Mouse (Mus musculus): ENCODE results near the gene Olfr788.

Olfr788 gene

DNA sequence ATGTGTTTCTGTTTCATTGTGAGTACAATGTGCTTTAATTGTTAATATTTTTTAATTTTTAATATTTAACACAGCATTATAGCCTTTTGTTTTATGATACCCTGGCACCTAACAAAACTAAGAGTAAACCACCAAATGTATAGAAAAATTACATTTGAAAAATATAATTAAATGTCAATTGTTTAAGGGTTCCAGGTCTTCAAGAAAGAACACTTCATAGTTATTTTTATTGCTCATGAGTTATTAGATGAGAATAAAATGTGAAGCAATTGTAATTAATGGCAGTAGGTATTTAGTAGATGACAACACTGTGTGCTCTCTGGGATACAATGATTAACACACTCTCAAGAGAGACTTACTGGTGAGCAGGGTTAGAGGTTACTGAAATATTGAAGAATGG lies at the start of gene Olfr788:
TSS of gene Olfr788 (plus strand) at position 301 of the 400 bp plus-strand sequence.
- DNase-seq, result no peak

DNA sequence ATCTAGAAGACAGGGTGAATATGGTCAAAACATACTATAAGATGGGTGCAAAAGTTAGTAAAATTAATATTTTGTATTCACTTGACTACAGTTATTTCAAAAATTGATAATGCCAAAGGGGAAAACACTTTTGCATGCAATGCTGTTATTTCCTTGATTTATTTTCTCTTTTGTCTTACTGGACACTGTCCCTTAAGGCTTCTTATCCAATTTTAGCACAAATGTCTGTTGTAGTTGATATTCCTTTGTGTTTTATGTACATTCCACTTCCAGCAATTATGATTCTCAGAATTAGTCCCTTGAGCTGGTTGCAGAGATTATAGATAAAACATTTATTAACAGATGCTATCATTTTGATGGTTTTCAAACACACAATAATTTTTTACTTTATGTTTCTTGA lies 43.8 kb upstream of the Olfr788 start, which contains the start of gene Olfr786:
TSS of gene Olfr786 (plus strand) at position 301 of the 400 bp plus-strand sequence.
- no peak for DNase-seq

DNA sequence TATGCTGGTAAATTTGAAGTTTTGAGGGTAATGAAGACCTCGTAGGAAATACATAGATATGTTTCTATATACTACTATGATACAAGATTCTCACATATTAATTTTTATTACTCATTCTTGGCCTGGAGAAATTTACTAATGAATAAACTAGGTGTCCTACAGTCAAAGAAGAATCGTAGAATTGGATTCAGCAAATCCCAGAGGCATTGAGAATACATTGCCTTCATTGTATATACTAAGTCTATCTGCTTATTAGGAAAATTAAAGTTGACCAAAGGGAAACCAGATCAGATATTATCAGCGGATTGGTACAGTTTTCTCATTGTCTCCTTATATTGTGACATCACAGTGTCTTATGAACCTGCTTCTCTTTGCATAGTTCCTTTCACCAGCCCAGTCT lies 9.2 kb upstream of the Olfr788 start, which contains the start of gene Olfr787:
TSS of gene Olfr787 (plus strand) at position 301 of the 400 bp plus-strand sequence.
- DNase-seq, result no peak

DNA sequence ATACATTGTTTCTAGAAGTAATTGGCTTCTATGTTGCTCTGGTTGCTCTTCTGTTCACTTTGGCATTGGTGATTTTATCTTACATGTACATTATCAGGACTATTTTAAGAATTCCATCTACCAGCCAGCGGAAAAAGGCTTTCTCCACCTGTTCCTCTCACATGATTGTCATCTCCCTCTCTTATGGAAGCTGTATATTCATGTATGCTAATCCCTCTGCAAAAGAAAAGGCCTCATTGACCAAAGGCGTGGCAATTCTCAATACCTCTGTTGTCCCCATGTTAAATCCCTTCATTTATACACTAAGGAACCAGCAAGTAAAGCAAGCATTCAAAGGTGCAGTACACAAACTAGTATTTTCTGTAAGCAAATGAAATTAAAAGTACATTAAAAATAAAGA lies 2.5 kb downstream of the Olfr788 start:
- DNase-seq, result no peak

DNA sequence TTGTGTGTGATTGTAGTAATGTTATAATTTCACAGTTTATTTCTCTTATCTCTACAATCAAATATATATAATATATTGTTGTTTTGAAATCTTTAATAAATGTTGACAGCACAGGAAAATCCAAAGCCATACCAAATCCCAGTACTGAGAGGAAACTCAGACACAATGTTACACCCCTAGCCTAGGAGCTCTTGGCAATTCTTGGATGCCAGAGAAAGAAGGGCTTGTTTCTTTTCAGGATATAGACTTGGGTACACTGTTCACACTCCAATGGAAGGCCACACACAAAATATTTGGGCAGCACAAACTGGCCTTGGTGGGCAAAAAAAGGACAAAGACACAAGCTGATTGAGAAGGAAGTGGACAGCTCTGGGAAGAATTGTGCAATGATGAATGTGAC lies 2.9 kb downstream of the Olfr788 start:
- DNase-seq, result no peak

DNA sequence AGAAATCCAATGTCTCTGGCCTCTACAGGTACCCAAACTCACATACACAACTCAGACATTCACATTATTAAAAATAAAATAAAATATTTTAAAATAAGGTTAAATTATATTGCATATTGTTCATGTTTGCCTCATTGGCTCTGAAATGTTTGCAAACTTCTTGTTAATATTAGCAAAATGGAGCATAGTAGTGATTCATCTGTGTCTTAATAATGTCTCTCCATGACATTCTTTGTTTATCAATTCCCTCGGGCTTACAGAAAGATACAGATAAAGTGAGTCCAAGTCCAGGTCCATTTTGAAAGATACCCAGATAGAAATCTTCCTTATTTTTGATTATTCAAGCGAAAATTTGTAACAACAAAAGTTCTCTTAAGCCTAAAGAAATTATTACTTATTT lies 13.7 kb downstream of the Olfr788 start, which contains the start of gene Olfr789:
TSS of gene Olfr789 (plus strand) at position 301 of the 400 bp plus-strand sequence.
- DNase-seq, result no peak

DNA sequence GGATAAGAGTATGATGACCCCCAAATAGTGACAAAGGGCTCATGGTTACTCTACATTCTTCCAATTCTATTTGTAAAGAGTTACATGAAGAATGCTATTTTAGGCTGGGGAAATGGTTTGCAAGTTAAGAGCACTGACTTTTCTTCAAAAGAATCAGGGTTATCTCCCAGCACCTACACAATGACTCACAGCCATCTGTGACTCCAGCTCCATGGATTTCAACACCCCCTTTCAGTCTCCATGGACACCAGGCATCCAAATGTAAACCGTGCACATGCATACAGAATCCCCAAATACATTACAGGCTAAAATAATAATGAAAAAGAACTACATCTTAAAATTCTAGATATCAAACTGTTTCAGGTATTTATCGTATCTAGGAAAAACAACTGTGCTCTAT lies 19.3 kb downstream of the Olfr788 start:
- no peak for DNase-seq

DNA sequence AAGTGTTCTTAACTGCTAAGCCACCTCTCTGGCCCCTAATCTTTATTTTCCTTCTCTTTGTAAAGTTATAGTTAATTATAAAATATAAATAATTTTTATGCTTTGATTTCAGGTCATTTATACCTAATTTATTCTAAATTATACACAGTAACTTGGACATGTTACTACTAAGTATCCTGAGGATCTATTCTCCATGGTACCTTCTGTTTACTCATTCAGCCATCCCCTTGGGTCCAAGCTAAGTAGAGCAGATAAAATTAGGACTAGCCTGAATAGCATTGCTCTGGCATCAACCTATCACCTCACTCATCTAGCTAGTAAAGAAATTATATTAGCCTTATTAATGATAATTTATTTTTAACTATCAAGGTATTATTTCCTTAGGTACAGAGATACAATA lies 27.4 kb downstream of the Olfr788 start, which contains the start of gene Olfr790:
TSS of gene Olfr790 (plus strand) at position 301 of the 400 bp plus-strand sequence.
- no peak for DNase-seq

DNA sequence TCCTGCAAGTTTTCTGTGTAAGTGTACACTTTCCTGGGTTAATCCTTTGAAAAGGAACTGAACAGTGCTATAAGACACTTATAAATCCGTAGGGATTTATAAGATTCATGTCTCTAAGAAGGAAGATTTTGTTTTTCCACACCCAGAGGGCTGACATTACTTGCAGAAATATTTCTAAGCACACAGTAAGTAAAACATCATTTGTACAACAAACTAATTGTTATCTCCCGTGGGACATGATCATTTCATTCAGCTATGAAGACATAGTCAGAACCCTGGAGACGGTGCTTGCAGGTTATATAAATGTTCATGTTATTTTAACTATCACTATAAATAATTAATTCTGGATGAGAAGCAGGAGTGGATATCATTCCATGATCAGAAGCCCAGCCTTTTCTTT lies 50.7 kb downstream of the Olfr788 start, which contains the start of gene Olfr791:
TSS of gene Olfr791 (plus strand) at position 301 of the 400 bp plus-strand sequence.
- DNase-seq, result no peak
